Mouse (Mus musculus): Measurements from ENCODE around the gene Crispld2.

Gene Crispld2

DNA sequence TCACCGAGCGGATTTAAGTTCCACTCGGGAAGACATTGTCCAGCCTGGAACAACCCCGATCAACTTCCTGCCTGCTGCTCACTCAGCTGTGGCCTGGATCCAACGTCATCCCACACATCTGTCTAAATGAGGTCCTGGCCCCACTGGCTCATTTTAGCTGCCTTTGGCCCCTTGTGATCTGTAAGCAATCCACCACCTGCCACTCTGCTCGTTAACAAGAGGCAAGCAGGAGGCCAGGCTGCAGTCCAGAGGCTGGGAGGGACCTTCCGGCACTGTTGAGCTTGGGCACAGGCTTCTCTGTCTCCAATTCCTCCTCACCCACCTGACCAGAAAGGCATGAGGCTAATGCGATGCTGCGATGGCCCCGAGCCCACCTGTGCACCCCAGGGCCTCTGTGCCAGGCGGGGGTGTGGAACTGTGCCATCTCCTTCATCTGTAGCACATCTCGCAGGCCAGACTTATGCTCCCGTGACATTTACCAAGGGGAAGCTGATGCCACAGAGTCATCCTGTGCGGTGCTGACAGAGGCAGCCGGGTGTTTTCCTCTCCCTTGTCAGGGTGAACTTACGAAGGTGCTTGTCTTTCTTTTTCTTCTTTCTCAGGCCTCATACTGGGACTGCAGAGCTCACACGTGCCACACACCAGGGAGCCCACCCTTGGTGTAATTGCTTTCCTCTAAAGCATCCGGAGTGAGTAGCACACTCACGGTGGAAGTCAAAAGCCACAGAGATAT, 75.9 kb downstream of the Crispld2 start:
- DNase-seq (ENCODE audit: low read depth, low spot score): no peak

DNA sequence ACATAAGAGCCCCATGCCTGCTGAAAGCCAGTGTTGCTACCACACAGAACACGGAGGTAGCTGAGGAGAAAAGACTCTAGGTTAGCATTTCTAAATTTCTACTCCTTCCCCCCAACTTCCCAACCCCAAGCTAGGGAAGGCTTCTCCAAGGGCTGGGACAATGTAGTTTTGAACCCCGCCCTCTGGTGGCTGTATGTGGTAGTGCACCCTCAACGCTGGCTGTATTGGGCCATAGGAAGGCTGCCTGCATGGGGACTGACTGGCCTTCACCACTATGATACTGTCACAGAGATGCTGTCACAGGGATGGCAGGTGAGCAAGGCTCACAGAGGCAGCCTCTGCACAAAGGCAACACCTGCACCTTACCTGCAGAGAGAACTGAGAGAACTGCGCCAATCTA, 79.4 kb downstream of the Crispld2 start:
- DNase-seq (ENCODE audit: low read depth, low spot score): peak; percentile 79

DNA sequence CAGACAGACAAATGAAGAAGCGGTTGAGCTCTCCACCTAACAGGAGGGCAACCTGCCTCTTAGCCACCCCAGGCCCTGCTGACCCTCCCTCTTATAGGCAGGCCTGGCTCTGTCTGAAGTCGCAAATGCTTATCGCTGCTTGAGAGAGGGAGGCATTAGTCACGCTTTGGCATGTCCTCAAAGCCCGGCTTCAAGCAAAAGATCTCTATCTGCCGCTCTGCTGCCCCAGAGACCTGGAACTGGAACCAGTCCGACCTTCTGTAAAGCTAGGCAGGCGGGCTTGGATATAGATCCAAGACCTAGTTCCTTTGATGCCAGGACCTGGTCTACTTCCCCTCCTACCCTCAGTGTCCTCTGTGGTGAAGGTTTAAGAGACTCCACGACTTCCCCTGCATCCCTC, 80.0 kb downstream of the Crispld2 start:
- DNase-seq (ENCODE audit: low read depth, low spot score): no peak

- no peak for DNase-seq (ENCODE audit: low read depth, low spot score)
Observed at GRCm38 (mm10) chr8:120072827-120073226, 80.6 kb downstream of the Crispld2 start.

DNA sequence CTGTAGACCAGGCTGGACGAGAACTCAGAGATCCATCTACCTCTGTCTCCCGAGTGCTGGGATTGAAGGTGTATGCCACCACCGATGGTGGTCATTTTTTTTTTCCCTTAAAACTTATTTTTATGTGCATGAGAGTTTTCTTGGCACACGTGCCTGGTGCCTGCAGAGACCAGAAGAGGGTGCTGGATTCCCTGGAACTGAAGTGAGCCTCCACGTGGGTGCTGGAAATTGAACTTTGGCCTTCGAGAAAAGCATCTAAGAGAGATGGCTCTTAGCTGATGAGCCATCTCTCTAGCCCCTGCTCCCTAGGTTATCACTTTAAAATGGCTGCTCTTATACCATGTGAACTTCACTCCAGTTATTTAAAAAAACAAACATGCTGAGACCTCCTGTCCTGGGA, 82.3 kb downstream of the Crispld2 start:
- no peak for DNase-seq (ENCODE audit: low read depth, low spot score)

GRCm38 (mm10) chr8:120075347-120075746, 83.1 kb downstream of the Crispld2 start:
- no peak for DNase-seq (ENCODE audit: low read depth, low spot score)

DNA sequence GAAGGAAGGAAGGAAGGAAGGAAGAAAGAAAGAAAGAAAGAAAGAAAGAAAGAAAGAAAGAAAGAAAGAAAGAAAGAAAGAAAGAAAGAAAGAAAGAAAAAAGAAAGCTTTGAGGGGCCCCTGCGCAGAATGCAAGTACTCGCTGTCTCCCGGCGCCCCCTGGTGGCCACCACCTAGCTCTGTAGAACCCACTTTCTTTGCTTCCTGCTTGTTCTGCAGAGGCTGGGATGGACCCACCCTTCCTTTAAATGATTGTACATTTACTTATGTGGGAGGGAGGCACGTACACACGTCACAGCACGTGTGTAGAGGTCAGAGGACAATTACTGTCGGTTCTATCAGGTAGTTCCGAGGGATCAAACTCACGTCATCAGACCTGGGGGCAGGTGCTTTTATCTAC, 85.8 kb downstream of the Crispld2 start:
- peak; percentile 84 for DNase-seq (ENCODE audit: low read depth, low spot score)

GRCm38 (mm10) chr8:120079361-120079760, 87.1 kb downstream of the Crispld2 start:
- peak; percentile 86 for DNase-seq (ENCODE audit: low read depth, low spot score)

DNA sequence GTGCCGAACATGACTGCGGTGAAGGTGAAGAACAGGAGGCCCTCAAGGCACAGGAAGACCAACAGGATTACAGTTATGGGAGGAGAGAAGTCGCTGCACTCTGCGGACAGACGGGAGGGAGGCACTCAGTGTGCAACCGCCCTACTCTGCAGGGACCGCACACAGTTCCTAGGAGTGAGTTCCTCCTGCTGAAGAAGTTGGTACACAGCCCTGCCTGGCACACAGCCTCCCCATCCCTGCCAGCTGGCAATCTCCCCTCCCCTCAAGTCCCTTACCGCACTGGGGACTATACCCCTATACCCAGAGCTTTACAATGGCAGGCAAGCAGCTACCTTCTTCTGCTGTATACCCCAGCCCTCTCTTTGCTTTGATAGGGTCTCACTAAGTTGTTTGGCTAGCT, 91.0 kb downstream of the Crispld2 start:
- DNase-seq (ENCODE audit: low read depth, low spot score): no peak

GRCm38 (mm10) chr8:120084783-120085182, 92.5 kb downstream of the Crispld2 start:
- no peak for DNase-seq (ENCODE audit: low read depth, low spot score)

DNA sequence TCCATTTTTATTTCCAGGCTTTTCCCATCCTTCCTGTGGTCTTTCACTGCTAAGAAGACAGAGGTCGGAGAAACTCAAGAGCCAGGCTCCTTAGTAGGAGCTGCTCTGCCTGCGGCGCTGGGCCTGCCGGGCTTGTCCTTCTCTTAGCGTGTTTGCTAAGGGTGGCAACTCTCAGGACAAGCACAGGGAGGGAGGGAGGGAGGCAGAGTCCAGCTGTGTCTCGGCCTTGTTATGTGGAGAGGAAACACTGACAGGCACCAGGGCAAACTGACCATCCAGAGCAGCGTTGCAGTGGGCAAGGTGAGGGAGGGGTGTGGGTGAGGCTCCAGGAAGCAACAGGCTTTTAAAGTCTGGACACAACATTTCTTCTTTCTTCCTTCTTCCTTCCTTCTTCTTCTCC, 97.3 kb downstream of the Crispld2 start:
- no peak for DNase-seq (ENCODE audit: low read depth, low spot score)

DNA sequence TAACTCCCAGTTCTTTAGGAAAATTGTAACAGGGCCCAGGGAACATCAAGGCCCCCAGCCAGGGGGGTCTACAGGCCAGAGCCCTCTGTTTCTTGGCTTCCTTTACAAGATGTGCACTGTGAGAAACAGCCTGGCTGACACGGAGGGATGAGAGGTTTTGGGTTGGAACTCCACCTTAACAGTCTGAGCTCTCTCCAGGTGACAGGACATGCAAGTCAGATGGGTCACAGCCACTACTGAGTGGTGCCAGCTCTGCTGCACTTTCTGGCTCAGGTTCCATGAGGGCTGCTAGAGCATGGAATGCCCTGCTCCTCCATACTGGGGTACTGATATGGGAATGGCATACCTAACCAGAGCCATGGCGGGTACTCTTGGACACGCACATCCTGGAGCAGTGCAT, 98.8 kb downstream of the Crispld2 start:
- no peak for DNase-seq (ENCODE audit: low read depth, low spot score)

DNA sequence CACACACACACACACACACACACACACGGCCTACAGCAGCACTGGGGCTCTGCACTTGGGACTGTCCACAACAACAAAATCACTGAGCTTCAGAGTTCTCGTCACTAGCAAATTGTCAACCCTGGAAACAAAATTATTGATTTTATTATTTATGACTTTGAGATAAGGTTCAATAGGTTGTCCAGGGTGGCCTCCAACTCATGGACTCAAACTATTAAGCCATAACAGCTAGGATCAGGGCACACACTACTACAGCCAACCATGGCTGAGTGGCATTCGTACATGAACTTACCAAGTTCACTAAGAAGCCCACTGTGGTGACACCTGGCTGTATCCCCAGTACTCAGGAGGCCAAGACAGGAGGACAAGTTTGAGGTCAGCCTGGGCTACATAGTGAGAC, 100.9 kb downstream of the Crispld2 start:
- DNase-seq (ENCODE audit: low read depth, low spot score): no peak

GRCm38 (mm10) chr8:120094801-120095200, 102.6 kb downstream of the Crispld2 start:
- DNase-seq (ENCODE audit: low read depth, low spot score): no peak

GRCm38 (mm10) chr8:120096486-120096885, 104.2 kb downstream of the Crispld2 start:
- no peak for DNase-seq (ENCODE audit: low read depth, low spot score)

DNA sequence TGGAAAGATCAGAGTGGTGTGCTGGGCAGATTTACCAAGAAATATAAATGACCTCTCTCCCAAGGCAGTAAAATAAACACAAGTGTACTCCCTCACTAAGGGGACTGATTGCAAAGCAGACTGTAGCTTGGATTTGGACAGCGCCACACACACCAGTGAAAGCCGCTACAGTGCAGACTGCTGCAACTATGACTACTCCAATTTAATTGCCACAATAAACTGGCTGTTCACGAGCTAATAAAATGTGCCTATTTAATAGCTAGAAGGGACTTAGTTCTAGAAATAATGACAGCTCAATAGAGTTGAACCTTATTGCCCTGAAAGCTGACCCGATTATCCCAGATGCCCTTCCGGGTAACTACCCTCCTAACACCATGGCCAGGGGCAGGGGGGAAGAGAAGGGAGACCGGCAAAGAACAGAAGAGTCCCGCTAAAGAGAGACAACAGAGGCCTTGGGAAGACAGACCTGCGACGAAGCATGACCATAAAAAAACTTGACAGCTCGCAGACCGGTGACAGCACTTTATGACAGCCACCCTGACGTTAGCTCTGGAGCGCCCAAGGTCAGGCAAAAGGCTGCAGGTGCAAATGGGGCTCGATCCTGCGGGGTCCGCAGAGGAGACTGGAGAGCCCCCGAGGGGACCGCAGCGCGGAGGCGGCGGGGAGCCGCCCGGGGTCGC, 108.3 kb downstream of the Crispld2 start:
- DNase-seq (ENCODE audit: low read depth, low spot score): no peak

DNA sequence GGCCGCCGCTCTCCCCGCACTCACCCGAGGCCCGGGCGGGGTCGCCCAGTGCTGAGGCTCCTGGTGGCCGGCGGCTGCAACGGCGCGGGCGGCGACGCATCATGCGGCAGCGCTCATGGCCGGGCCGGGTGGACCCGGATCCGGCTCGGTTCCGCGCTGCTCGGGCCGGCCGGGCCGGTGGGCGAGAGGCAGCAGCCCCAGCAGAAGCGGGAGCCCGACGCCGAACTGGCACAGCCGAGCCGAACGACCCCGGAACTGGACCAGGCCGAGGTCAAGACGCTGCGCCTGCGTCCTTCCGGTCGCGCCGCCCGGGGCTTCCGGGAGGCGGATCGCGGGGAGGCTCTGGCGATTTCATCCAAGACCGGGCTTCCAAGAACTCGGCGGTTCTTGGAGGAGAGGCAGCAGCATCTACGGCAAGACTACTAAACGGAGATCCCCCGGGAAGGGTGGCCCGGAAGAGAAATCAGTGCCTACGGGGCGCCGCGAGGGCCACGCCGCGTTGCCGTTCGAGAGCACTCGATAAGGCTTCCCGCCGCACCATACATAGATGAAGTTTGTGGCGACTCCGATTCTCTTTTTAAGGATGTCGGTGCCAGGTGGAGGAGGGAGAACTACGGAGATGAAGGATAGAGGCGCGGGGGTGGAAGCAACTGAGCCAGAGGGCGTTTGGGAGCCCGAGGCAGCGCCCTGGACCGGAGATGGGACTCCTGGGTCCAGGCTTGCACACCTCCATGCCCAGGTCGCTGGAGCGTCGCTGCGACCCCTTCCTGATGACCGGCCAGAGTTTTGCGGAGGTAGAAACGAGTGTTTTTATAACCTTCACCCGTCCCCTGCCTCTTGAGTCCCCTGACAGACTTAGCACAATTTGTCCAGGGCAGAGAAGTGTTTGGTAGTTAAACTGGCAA, 109.1 kb downstream of the Crispld2 start, which contains the start of gene Zdhhc7:
Zdhhc7 (minus strand) TSS at position 415 of the 905 bp plus-strand sequence.
- peak; percentile 54 for DNase-seq (ENCODE audit: low read depth, low spot score)
